Mouse (Mus musculus): ENCODE data around the gene Egflam. TPM values are rescaled to one million over a fixed set of nuclear protein-coding genes. Genes with fewer than 3 reads are reported as not detected.

Gene Egflam
- polyA plus RNA-seq, 1 experiment from 2014 or later: 24.8 TPM

GRCm38 (mm10) chr15:7340703-7341309, 57.4 kb downstream of the Egflam start:
- Histone ChIP-seq H3K27me3 (replicated peaks) (no peaks in the 10 kb centered on the region), H3K4me3 (replicated peaks) (no peak overlapping the region), H3K4me2 (replicated peaks) (no peak overlapping the region), H3K27ac (no peak overlapping the region), H3K36me3 (no peaks in the 10 kb centered on the region), H3K9ac (no peak overlapping the region), H3K4me1 (replicated peaks) (no peaks in the 10 kb centered on the region), H3K9me3 (no peaks in the 10 kb centered on the region)
- WGBS: 47% methylated on average over 5 of the region's 5 CpGs
- no peak for ATAC-seq

- WGBS: 80% methylated on average over 11 of the region's 11 CpGs
Observed at GRCm38 (mm10) chr15:7334517-7335298, 63.5 kb downstream of the Egflam start.

GRCm38 (mm10) chr15:7332875-7333274, 65.3 kb downstream of the Egflam start:
- no peak overlapping the region for H3K4me2 ChIP-seq (replicated peaks)
- ATAC-seq: no peak
- no peak overlapping the region for H3K9ac ChIP-seq
- no peaks in the 10 kb centered on the region for H3K9me3 ChIP-seq
- no peaks in the 10 kb centered on the region for H3K4me1 ChIP-seq (replicated peaks)
- no peaks in the 10 kb centered on the region for H3K36me3 ChIP-seq
- H3K27ac ChIP-seq: no peak overlapping the region
- no peaks in the 10 kb centered on the region for H3K27me3 ChIP-seq (replicated peaks)
- WGBS: 95% methylated on average over 1 of the region's 1 CpGs
- no peak overlapping the region for H3K4me3 ChIP-seq (replicated peaks)

More at GRCm38 (mm10) chr15:7334517-7335298, 63.5 kb downstream of the Egflam start:
- Histone ChIP-seq H3K4me3 (replicated peaks) (no peak overlapping the region), H3K4me1 (replicated peaks) (no peaks in the 10 kb centered on the region), H3K27me3 (replicated peaks) (no peaks in the 10 kb centered on the region), H3K4me2 (replicated peaks) (no peak overlapping the region), H3K36me3 (no peaks in the 10 kb centered on the region), H3K9ac (no peak overlapping the region), H3K9me3 (no peaks in the 10 kb centered on the region), H3K27ac (no peak overlapping the region)
- no peak for ATAC-seq

GRCm38 (mm10) chr15:7322599-7323311, 75.4 kb downstream of the Egflam start:
- Histone ChIP-seq H3K27me3 (replicated peaks) (no peaks in the 10 kb centered on the region), H3K4me3 (replicated peaks) (no peak overlapping the region), H3K9me3 (no peaks in the 10 kb centered on the region), H3K4me2 (replicated peaks) (no peak overlapping the region), H3K36me3 (no peaks in the 10 kb centered on the region), H3K27ac (no peak overlapping the region), H3K9ac (no peak overlapping the region), H3K4me1 (replicated peaks) (no peaks in the 10 kb centered on the region)
- 91% methylated on average over 2 of the region's 2 CpGs for WGBS
- ATAC-seq: no peak

- no peaks in the 10 kb centered on the region for H3K27me3 ChIP-seq (replicated peaks)
- no peaks in the 10 kb centered on the region for H3K36me3 ChIP-seq
- H3K4me2 ChIP-seq (replicated peaks): no peak overlapping the region
- peak; percentile 67 for ATAC-seq
- no peaks in the 10 kb centered on the region for H3K9me3 ChIP-seq
- no peak overlapping the region for H3K27ac ChIP-seq
- no peak overlapping the region for H3K9ac ChIP-seq
- no peak overlapping the region for H3K4me3 ChIP-seq (replicated peaks)
- 48% methylated on average over 4 of the region's 4 CpGs for WGBS
- no peaks in the 10 kb centered on the region for H3K4me1 ChIP-seq (replicated peaks)
Observed at GRCm38 (mm10) chr15:7320901-7321300, 77.3 kb downstream of the Egflam start.

- no peaks in the 10 kb centered on the region for H3K4me1 ChIP-seq (replicated peaks)
- no peak overlapping the region for H3K9ac ChIP-seq
- no peaks in the 10 kb centered on the region for H3K36me3 ChIP-seq
- 0 out of 2 replicates have a peak, but pooled peaks have one; percentile 25 for ATAC-seq
- no peak overlapping the region for H3K4me2 ChIP-seq (replicated peaks)
- H3K27ac ChIP-seq: no peak overlapping the region
- no peak overlapping the region for H3K4me3 ChIP-seq (replicated peaks)
- H3K9me3 ChIP-seq: no peaks in the 10 kb centered on the region
- 61% methylated on average over 9 of the region's 9 CpGs for WGBS
- H3K27me3 ChIP-seq (replicated peaks): no peaks in the 10 kb centered on the region
Observed at GRCm38 (mm10) chr15:7315539-7315938, 82.7 kb downstream of the Egflam start.

- Histone ChIP-seq H3K27ac (no peak overlapping the region), H3K4me1 (replicated peaks) (no peaks in the 10 kb centered on the region), H3K9me3 (no peaks in the 10 kb centered on the region), H3K27me3 (replicated peaks) (no peaks in the 10 kb centered on the region), H3K36me3 (no peaks in the 10 kb centered on the region), H3K4me3 (replicated peaks) (no peak overlapping the region), H3K4me2 (replicated peaks) (no peak overlapping the region), H3K9ac (no peak overlapping the region)
- ATAC-seq: no peak
- 68% methylated on average over 4 of the region's 4 CpGs for WGBS
Observed at GRCm38 (mm10) chr15:7308711-7309110, 89.5 kb downstream of the Egflam start.

- Histone ChIP-seq H3K27me3 (replicated peaks) (no peaks in the 10 kb centered on the region), H3K9ac (no peak overlapping the region), H3K4me2 (replicated peaks) (no peak overlapping the region), H3K4me3 (replicated peaks) (no peak overlapping the region), H3K9me3 (no peaks in the 10 kb centered on the region), H3K4me1 (replicated peaks) (no peaks in the 10 kb centered on the region), H3K27ac (no peak overlapping the region), H3K36me3 (no peaks in the 10 kb centered on the region)
- ATAC-seq: no peak
- WGBS: 71% methylated on average over 1 of the region's 1 CpGs
Observed at GRCm38 (mm10) chr15:7299892-7300291, 98.3 kb downstream of the Egflam start.

- ATAC-seq: no peak
- WGBS: 96% methylated on average over 1 of the region's 1 CpGs
- no peaks in the 10 kb centered on the region for H3K36me3 ChIP-seq
Observed at GRCm38 (mm10) chr15:7295199-7295598, 103.0 kb downstream of the Egflam start.

GRCm38 (mm10) chr15:7292854-7293253, 105.3 kb downstream of the Egflam start:
- Histone ChIP-seq H3K4me2 (replicated peaks) (no peak overlapping the region), H3K27me3 (replicated peaks) (no peaks in the 10 kb centered on the region), H3K4me1 (replicated peaks) (peaks cover 7% of the 10 kb centered on the region; the same call in 1 of the 2 replicates), H3K36me3 (no peaks in the 10 kb centered on the region), H3K9ac (no peak overlapping the region), H3K4me3 (replicated peaks) (no peak overlapping the region), H3K27ac (no peak overlapping the region), H3K9me3 (no peaks in the 10 kb centered on the region)
- no peak for ATAC-seq

More at GRCm38 (mm10) chr15:7295199-7295598, 103.0 kb downstream of the Egflam start:
- H3K4me2 ChIP-seq (replicated peaks): no peak overlapping the region
- H3K27ac ChIP-seq: no peak overlapping the region
- H3K4me1 ChIP-seq (replicated peaks): no peaks in the 10 kb centered on the region
- H3K9ac ChIP-seq: no peak overlapping the region
- no peaks in the 10 kb centered on the region for H3K27me3 ChIP-seq (replicated peaks)
- H3K4me3 ChIP-seq (replicated peaks): no peak overlapping the region
- no peaks in the 10 kb centered on the region for H3K9me3 ChIP-seq

GRCm38 (mm10) chr15:7290003-7290402, 108.2 kb downstream of the Egflam start:
- Histone ChIP-seq H3K4me3 (replicated peaks) (no peak overlapping the region), H3K9ac (no peak overlapping the region), H3K4me2 (replicated peaks) (no peak overlapping the region), H3K9me3 (no peaks in the 10 kb centered on the region), H3K36me3 (no peaks in the 10 kb centered on the region), H3K4me1 (replicated peaks) (peaks cover 7% of the 10 kb centered on the region; the same call in 1 of the 2 replicates), H3K27me3 (replicated peaks) (no peaks in the 10 kb centered on the region), H3K27ac (no peak overlapping the region)
- no peak for ATAC-seq
- 75% methylated on average over 4 of the region's 4 CpGs for WGBS

GRCm38 (mm10) chr15:7289516-7289915, 108.7 kb downstream of the Egflam start:
- Histone ChIP-seq H3K4me3 (replicated peaks) (no peak overlapping the region), H3K9me3 (no peaks in the 10 kb centered on the region), H3K4me1 (replicated peaks) (peaks cover 7% of the 10 kb centered on the region; the same call in 1 of the 2 replicates), H3K27ac (no peak overlapping the region), H3K4me2 (replicated peaks) (no peak overlapping the region), H3K27me3 (replicated peaks) (no peaks in the 10 kb centered on the region), H3K36me3 (no peaks in the 10 kb centered on the region), H3K9ac (no peak overlapping the region)
- whole genome bisulfite sequencing: 60% methylated on average over 14 of the region's 14 CpGs
- no peak for ATAC-seq

All from intestine, embryonic 15.5 days (tissue).